Mouse (Mus musculus) adrenal gland, postnatal 25 days (tissue): ENCODE data around the gene Gper1. TPM values are rescaled to one million over a fixed set of nuclear protein-coding genes. Genes with fewer than 3 reads are reported as not detected.

Experiments
- DNase-seq: peaks from one replicate; pipeline ENCODE4 v3.0.0; 2021; ENCODE audit warnings: mixed read lengths
- total RNA-seq: library from RNA; stranded (reverse); gene quantifications from 2 replicates; pipeline ENCODE4 v1.2.3, GENCODE M21; 2021

Gene Gper1
- total RNA-seq, 1 experiment from 2014 or later = 4.8 TPM

DNA sequence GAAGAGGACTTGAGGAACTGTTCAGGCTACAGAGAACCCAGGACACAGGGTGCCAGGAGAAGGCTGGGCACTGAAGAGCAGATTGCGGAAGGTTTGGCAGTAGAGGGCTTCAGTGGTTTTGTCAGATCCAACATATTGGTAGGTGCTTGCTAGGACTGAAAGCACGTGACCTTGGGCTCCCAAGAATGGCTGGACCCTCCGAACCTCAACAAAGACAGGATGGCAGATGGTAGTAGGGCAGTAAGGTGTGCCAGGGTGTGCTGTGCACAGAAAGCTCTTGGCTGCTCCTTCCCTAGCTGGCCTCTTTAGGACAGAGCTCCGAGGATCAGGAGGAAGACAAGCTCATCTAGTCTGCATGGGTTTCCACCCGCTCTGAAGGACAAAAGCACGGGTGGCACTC, 11.8 kb upstream of the Gper1 start:
- no peak for DNase-seq

DNA sequence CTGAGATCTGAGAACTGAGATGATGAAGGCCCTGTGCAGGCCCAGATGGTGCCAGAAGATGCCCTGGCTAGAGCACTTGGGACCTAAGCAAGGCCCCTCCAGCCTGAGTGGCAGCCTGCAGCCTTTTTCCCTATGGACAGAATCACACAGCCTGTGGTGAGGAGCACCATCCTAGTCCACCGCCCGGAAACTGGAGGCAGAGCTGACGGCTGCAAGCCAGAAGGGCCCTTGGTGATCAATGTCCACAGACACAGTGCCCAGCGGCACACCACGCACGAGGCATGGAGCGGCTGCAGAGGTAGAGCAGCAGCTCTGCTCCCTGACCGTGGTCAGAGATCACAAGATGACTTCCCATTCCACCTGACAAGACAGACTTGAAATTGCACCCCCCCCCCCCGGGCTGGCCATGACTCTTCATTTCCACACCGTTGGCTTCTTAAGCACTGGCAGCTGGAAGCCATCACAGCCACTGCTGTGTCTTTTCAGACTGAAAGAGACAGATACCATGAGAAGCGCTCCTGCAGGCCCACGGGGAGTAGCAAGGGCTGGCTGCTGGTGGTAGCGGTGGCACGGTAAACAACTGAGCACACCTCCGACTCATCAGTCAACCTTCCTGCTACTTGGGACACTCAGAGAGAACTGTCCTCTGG, 11.2 kb upstream of the Gper1 start:
- DNase-seq = no peak

DNA sequence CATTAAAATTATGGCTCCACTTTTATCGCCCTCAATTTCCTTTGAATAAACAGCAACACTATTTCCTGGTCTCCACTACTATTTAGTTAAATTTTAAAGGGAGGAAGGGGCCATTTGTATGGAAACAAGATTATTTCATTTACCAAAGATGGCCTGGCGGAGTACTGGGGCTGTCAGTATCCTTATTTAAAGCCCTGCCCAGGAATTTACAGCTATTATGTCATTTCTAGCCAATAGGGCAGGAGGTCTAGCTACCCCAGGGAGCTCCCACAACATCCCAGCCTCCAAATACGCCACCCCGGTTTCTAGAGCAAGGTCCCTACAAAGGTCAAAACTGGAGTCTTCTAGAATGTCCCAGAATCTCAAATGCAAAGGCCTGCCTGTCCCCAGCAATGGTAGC, 9.4 kb upstream of the Gper1 start:
- DNase-seq = no peak

DNA sequence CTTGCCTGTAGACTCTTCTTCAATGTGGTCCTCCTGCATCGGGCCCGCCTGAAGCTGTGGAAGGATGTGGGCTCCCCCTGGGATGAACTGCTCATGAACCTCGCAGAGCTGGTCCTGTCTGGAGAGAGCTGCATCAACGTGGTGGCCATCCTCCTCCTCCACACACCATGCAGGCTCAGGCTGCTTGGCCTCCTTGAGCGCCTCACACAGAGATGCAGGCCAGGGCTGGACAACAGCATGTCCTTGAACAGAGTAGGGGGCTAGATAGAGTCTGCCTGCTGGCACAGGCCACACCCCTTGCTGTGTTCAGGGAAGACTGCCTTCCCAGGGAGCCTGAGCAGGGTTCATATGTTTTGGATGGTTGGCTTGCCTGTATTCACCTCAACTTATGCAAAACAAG, 8.0 kb upstream of the Gper1 start:
- DNase-seq = no peak

DNA sequence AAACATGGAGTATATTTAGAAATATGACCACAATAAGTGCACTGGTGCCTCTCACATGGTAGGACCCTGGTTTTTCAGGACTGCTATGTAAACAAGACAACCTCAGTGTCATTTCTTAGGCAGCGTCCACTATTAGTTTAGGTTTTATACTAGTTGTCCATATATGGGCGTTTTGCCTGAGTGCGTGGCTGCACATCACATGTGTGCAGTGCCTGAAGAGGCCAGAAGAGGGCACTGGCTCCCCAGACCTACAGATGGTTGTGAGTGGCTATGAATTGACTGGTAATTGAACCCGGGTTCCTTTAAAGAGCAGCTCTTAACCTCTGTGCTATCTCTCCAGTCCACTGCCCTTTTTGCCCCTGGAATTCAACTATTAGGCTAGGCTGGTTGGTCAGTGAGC, 6.0 kb upstream of the Gper1 start:
- no peak for DNase-seq

DNA sequence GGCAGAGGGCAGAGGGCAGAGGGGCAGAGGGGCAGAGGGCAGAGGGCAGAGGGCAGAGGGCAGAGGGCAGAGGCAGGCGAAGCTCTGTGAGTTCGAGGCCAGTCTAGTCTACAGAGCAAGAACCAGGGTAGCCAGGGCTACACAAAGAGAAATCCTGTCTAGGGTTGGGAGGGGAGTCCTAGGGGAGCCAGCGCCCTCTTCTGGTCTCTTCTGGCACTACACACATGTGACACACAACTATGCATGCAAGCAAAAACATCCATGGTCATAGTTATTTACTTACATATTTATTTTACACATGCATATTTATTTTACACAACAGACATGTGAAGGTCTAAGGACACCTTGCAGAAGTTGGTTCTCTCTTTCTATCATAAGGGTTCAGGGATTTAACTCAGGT, 5.5 kb upstream of the Gper1 start:
- no peak for DNase-seq

DNA sequence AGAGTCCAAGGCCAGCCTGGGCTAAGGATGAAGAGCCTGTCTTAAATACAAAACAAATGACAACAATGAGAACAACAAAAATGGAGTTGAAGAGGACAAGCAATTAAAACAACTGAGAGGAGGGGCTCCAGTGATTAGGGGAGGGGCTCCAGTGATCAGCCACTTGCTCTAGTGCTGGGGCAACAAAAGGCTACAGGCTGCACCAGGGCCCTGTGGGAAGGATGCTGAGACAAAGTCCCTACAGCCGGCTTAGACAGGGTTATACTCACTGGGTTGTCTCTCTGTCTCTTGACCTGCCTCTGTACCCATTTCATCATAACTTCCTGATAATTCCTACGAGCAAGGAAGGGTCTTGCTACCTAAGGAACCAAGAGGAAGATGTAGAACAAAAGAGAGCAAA, 4.8 kb upstream of the Gper1 start:
- no peak for DNase-seq

DNA sequence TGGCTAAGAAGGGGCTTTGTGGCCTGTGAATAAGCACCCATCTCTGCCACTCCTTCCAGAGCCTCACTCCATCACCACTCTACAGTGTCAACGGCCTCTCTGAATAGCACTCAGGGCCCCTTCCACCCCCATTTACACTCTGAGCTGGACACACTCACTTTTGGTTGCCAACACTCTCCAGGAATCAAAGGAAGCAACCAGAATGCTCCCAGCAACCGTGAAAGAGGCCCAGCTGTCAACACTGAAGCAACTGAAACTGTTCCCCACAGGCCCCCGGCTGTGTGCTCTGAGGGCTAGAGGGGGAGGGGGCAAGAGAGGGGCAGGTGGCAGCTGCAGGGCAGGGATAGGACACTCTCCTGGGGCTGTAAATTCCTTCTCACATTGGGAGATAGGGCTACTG, 4.3 kb upstream of the Gper1 start:
- DNase-seq = no peak

DNA sequence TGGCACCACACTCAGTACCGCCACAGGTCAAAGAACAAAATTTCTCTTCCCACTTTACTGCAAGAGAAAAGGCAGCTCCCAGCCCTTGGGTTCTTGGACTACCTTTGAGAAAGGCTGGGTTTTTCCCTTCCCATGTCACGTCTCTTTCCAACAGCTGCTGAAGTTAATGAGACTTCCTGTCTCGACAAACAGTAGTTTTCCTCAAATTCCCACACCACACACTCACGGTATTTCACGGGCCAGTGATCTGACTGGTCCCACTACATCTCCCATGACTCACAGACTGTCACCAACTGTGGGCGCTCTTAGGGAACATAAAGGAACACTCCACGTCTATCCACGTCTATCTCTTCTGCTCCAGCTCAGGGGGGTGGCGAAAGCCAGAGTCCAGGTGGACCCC, 2.2 kb downstream of the Gper1 start:
- DNase-seq = no peak

DNA sequence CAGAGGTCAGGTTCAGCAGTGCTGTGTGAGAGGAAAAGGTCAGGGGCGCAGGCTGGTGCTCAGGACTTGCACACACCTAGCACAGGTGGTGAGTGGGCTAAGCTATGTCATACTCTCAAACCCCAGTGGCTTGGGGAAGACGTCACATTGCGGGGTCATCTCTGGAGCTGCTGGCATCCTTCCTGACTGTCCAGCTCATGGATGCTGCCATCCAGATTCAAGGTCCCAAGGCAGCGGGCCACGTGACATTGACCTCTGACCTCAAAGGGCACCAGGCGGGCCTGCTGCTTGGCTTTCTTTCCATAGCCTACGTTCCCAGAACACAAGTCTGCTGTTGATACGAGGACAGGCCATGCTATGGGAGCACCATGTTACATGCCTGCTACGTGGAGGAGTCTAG, 4.0 kb downstream of the Gper1 start:
- DNase-seq = no peak

DNA sequence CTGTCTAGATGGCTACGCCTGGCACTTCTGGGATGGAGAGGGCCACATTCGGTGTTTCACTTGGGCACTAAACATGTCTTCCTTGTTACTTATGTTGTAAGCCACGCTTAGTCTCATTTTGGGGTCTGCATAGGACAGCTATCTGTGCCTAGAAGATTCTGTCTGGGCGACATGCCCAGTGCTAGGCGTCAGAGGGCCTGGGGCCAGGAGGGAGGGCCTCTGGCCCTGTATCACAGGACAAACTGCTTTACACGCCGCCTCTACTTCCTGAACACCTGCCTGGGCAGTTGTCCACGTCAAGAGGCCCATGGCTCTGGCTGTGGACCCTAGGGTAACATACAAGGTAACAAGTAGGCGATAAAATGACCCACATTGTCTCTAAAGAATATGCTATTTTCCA, 5.0 kb downstream of the Gper1 start:
- no peak for DNase-seq

DNA sequence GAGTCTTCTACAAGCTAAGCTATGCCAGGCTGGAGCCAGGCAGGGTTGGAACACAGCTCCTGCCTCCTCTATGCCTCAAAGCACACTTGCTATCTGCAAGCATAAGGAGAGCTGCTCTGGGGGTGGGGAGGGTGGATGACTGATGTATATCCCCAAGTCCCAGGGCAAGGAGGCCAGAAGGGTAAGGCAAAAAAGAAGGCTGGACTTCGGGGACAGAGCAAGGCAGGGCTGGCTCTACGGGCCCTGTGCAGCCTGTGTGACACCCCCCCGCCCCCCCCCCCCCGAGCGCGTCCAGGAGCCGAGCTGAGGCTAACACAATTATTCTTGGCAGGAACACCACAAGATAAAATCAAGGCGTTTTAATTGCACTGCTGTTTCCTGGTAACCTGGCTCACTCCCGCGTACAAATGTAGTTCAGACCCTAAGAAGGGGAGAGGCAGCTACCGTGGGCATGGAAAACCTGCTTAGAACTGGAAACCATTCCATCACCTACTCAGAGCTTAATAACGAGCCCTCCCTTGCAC, 6.9 kb downstream of the Gper1 start:
- no peak for DNase-seq

DNA sequence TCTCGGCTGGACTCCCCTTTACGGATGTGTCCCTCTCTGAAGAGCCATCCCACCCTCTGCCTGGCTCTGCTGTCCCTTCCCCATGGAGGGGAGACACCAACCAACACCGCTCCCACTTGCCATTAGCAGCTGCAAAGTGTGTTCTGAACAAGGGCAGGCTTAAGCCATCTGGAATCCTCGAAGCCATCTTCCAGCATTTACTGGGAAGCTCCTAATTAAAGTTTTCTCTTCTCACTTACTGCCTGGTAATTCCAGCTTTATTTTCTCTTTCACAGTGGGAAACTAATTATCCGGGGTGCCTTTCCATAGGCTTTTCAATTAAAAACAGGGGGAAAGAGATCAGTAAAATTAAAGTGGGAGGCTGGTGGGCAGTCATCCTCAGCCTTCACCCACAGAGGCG, 9.4 kb downstream of the Gper1 start:
- DNase-seq = no peak

DNA sequence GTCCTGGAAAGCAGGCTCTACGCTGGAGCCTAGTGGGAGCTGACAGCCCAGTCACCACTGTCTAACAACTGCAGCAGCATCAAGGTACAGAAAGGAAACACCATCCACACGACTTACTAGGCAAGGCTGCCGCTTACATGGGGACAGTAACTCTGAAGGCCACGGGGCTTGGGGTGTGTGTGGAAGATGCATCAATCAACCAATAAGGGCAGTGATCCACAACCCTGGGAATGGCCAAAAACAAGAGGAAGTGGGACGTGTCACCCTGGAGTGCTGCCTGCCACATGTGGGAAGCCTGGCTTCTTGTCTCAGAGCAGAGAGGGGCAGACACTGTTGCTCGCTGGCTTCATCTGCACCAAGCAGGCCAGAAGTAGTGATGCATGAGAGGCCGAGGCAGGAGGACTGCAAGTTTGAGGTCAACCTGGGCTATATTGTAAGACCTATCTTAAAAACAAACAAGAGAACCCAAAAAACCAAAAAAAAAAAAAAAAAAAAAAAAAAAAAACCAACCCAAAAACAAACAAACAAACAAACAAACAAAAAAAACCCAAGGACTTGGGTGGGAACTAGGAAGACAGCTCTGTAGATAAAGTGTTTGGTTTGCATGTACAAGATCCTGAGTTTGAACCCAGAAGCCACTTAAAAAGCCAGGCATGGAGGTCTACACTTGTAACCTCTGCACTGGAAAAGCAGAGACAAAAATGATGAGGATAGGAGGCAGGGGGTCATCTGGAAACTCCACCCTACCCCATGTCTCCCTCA, 10.0 kb downstream of the Gper1 start:
- DNase-seq = no peak

DNA sequence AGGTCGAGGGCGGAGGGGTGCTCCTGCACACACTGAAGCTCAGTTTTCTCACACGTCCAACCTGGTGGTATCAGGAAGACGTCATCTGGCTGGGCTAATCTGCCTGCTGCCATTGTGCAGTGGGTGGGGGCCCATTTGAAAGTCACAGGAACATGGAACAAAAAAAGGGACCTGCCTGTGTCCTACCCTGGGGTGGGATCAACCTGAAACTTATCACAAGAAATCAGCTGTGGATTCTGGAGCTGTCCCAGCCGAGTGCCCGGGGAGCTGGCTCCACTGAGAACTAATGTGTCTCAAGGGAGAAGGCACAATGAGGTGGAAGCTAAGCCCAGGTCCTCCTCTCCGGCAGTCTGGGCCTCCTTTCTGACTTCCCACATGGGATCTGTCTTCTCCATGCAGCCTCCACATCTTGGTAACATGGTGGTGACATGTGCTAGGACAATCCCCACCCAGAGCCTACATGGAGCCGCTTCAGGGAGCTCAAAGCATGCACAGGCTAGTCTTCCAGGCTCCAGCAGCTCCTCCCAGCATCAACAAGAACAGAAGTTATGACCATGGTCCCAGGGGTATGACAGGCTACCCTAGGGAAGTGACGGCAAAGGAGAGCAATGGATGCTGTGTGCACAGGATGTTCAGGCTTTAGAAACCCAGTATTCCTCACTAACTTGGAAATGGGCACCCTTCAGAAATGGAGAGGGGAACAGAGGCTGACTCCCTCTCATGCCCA, 11.1 kb downstream of the Gper1 start:
- no peak for DNase-seq

DNA sequence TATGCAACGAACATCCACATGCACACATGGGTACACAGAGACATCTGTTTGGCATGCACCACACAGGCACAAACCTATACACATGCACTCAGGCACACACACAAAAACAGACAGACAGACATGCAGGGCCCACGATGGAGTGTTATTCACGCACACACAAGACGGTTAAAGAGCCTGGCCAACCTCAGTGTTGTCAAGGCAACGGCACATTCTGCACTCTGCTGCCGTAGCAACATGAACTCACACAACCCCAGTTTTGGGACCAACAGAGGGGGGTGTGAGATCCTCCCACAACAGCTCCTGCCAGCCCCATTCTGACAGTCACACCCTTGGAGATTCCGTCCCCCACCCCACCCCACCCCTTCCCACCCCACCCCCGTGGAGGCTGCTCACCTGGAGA, 12.0 kb downstream of the Gper1 start:
- no peak for DNase-seq

DNA sequence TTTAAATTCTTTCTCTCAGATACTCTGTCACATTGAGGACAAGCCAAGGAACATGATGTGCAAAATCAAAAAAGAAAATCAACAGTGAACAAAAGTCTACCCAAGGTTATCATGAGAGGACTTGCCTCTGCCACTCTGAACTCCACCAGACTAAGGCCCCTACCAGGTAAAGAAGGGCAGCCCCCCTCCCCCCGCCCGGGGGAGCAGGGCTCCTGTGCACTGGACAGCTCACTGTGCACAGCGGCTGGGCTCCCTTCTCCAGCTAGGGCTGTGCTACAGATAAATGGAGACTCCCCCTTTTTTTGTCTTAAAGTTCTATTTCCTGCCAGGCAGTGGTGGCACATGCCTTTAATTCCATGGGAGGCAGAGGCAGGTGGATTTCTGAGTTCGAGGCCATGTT, 14.8 kb downstream of the Gper1 start:
- DNase-seq = no peak

DNA sequence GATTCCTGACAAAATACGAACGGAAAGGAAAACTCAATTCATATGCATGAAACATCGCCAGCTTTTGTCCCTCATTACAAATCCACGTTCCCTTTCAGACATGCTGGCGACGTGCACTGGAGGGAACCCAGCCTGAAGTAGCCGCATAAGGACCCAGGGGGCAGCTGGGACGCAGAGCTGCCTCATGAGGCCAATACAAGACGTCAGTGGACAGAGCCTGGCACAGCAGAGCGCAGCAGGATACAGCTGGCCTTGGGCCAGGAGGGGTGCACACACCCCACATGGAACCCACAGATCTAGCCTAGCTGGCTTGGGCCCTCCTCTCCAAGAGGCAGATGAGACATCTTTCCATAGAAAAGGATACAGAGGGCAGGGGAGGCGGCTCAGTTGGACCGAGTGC, 15.5 kb downstream of the Gper1 start:
- DNase-seq = no peak

DNA sequence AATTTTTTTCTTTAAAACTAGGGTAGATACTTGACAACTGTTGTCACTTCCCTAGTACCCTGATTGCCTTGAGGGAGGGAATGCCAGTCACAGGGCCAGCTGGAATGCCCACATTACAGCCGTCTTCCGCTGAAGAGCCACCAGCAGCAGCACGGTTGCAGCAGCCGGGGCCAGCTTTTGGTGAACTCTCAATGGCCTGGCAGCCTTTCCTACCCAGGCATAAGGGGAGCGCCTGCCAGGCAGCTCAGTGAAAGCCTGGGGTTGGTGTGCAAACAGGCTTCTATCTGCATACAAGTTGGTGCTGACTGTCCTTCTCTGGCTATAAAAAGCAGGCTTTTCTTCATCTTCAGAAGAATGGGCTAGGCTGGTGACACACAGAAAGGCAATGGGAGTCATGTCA, 17.5 kb downstream of the Gper1 start:
- DNase-seq = no peak

DNA sequence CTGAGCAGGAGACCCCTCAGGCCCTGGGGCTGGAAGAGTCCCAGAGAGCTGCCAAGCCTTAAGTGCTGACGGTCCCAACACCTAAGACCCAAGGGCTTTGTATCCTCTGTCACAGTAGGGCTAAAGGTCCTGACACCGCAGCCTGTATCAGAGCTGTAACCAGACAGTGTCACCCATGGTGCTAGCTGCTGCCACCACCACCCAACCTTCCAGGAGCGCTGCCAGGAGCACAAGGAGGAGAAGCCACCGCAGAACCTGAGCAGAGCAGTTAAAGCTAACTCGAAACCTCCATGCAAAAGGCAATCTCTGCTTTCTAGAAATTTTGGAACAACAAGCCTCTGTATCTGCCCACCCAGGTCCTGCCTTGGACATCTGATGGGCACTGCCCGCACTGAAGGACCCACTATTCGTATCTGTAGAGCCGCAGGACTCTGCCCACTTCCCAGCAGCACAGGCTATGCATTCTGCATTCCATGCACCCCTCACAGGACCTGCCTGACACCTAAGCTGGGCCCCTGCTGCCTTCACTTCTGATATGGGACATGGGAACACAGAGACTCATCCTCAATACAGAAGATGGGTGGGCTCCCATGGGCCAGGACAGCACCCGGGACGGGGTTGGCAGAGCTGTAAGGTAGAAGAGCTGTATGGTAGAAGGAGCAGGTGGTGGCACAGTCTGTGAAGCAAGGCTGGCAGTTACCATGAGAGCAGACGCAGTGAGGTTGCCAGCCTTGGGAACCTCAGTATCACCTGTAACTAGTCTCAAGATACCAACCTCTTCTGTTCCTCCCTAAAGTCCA, 18.2 kb downstream of the Gper1 start:
- no peak for DNase-seq

DNA sequence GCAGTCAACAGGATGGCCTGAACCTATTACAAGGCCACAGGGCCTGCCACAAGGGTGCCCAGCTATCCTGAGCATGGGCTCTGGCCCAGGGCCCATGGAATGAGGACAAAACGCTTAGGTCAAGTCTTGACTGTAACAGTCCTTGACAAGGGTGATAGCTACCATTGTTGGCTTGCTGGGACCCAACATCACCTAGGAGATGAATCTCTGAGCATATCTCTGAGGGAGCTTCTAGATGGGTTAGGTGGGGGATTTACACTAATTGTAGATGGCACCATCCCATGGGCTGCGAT, 18.7 kb downstream of the Gper1 start:
- no peak for DNase-seq

DNA sequence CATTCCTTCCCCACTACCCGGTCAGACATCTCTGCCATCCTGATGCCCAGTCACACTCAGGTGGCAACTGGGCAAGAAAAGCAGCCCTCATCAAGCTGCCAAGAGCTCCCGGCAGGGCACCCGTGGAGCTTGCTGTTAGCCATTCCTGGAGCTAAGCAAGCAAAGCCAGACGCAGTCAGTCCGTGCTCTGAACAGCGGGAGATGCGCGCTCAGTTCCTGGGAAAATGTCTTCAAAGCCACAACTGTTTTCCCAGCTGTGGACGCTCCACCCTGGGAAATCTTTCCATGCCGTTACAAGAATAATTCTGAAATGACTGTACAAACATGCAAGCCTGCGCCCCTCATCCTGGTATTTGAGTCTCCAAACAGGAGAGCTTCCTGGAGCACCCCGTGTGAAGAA, 19.5 kb downstream of the Gper1 start:
- no peak for DNase-seq

DNA sequence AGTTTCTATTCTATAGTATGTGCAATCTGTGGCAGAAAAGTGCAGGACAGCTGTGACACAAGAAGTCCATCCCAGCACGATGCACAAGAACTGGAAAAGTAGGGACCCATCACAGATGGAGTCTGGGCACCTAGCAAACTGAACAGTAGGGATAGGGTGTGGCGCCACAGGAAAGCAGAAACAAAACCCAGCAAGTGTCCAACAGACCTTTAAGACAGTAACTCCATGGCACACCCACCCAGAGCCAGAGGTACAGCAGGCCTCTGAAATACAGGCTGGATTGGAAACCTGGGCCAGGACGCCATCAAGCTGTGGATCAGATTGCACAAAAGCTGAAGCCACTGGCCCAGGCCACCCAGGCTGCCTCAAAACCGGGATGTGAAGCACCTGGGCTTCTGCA, 20.0 kb downstream of the Gper1 start:
- no peak for DNase-seq
